Comparison of ENCODE assay signal across 8 mouse cellular contexts in genomic region chr8:61539828-61540500, GRCm38 (mm10). TPM values are rescaled to one million over a fixed set of nuclear protein-coding genes. Genes with fewer than 3 reads are reported as not detected.
DNase-seq lines count a peak whose midpoint lies in the region; ATAC-seq and TF ChIP-seq lines count a peak whose summit lies in the region.

No protein-coding gene starts in this region.

- ATAC-seq in erythroblast, adult 5-6 weeks (replicated peaks; ENCODE audit: low FRiP score, poor library complexity, severe bottlenecking): peak; percentile 79
- peak; percentile 47 for ATAC-seq in liver, postnatal 0 days
- peak; percentile 73; the same call in 1 of the 2 replicates for ATAC-seq in neural tube, embryonic 15.5 days (ENCODE audit: low FRiP score)

- peaks cover 2% of the 10 kb centered on the region for H3K36me3 ChIP-seq in liver, postnatal 0 days (replicated peaks; ENCODE audit: insufficient read depth, low read length)
- H3K36me3 ChIP-seq in neural tube, embryonic 15.5 days: no peaks in the 10 kb centered on the region

- TF ChIP-seq EP300 in liver, postnatal 0 days (IDR thresholded peaks at IDR 0.05; ENCODE audit: low read depth): no peak

- no peak overlapping the region for H3K9ac ChIP-seq in liver, postnatal 0 days (replicated peaks)
- no peak overlapping the region for H3K9ac ChIP-seq in neural tube, embryonic 15.5 days (replicated peaks)

- H3K4me2 ChIP-seq in liver, postnatal 0 days (ENCODE audit: low read depth, low read length): no peak overlapping the region
- H3K4me2 ChIP-seq in neural tube, embryonic 15.5 days: no peak overlapping the region

- 50% methylated on average over 7 of the region's 7 CpGs for WGBS in liver, postnatal 0 days (ENCODE audit: insufficient replicate concordance)
- 43% methylated on average over 7 of the region's 7 CpGs for WGBS in neural tube, embryonic 15.5 days

- no peak overlapping the region for H3K4me3 ChIP-seq in liver, postnatal 0 days (ENCODE audit: low read depth, low read length)
- H3K4me3 ChIP-seq in neural tube, embryonic 15.5 days (replicated peaks): no peak overlapping the region

- peak; percentile 79 to 83 for DNase-seq in CD8-positive naive resting alpha-beta T cell, adult 2 months (ENCODE audit: low read depth in 2 of 2, low spot score in 2 of 2)
- peak; percentile 94 for DNase-seq in brain, embryonic 14.5 days (ENCODE audit: low read depth)
- DNase-seq in heart, postnatal 10 days: peak; percentile 89 to 93
- peak; percentile 84 to 91 for DNase-seq in kidney, postnatal 36 days
- peak; percentile 85 for DNase-seq in liver, postnatal 0 days
- DNase-seq in testis, postnatal 14 days (ENCODE audit: low spot score): peak; percentile 59

- peak; percentile 99 for TF ChIP-seq CTCF in brain, embryonic 14.5 days (IDR thresholded peaks at IDR 0.05; ENCODE audit: borderline replicate concordance, extremely low read depth, insufficient read depth, insufficient read length)
- TF ChIP-seq CTCF in liver, postnatal 0 days (IDR thresholded peaks at IDR 0.05; ENCODE audit: low read depth): peak; percentile 99

- H3K27ac ChIP-seq in liver, postnatal 0 days (ENCODE audit: low read depth): no peak overlapping the region
- H3K27ac ChIP-seq in neural tube, embryonic 15.5 days (replicated peaks): no peak overlapping the region

- no peaks in the 10 kb centered on the region for H3K4me1 ChIP-seq in liver, postnatal 0 days (ENCODE audit: insufficient read depth)
- no peaks in the 10 kb centered on the region for H3K4me1 ChIP-seq in neural tube, embryonic 15.5 days

- H3K27me3 ChIP-seq in liver, postnatal 0 days (ENCODE audit: insufficient read depth, low read length): no peaks in the 10 kb centered on the region
- no peaks in the 10 kb centered on the region for H3K27me3 ChIP-seq in neural tube, embryonic 15.5 days (replicated peaks)

- no peak for TF ChIP-seq POLR2A in brain, embryonic 14.5 days (IDR thresholded peaks at IDR 0.05; ENCODE audit: borderline replicate concordance, extremely low read depth, insufficient read depth, insufficient read length, poor library complexity, severe bottlenecking)

- intact Hi-C loops in heart, postnatal 10 days (cut with DNase I): loop anchor here (1.0 to 5.0 kb wide), 3 partner anchors 146 to 522 kb away; no protein-coding TSS in a partner anchor

- H3K9me3 ChIP-seq in liver, postnatal 0 days (ENCODE audit: low read length): no peaks in the 10 kb centered on the region
- no peaks in the 10 kb centered on the region for H3K9me3 ChIP-seq in neural tube, embryonic 15.5 days (replicated peaks)

RNA-seq across cellular contexts. Expression of gene Cbr4, which starts 52.4 kb away (rescaled TPM):
- polyA plus RNA-seq in brain, embryonic 14.5 days (2012; rRNA removed): 10.2 and 11.7 TPM in 2 replicates
- 4.8 and 9.0 TPM in 2 replicates for total RNA-seq in erythroblast, adult 5-6 weeks (2015; ENCODE audit: low replicate concordance)
- 5.3 and 12.3 TPM in 2 replicates for total RNA-seq in erythroblast, adult 5-6 weeks (2017; ENCODE audit: low replicate concordance)
- total RNA-seq in heart, postnatal 10 days (2021): 10 to 100 TPM; 55.3 to 55.5 TPM
- 54.8 and 56.9 TPM in 2 replicates for polyA plus RNA-seq in liver, postnatal 0 days (2015; fragmentation: Nextera tagmentation; extraction: Ambion mirVana)
- polyA plus RNA-seq in neural tube, embryonic 15.5 days (2015; fragmentation: Nextera tagmentation; extraction: Ambion mirVana): 17.2 and 25.4 TPM in 2 replicates
